Mouse (Mus musculus) heart, postnatal 0 days (tissue): ENCODE measurements at regions not wholly inside any gene's neighbourhood (a gene's known extent, or its start where the extent isn't known, plus 50 kb on each side); places are given as distances from the start of the nearest gene placed in this dataset.

Experiments
- CTCF ChIP-seq: IDR thresholded peaks from 2 replicates; pipeline ENCODE4 v1.5.1; 2016; ENCODE audit warnings: antibody characterized with exemption, control low read depth, low read depth
- EP300 ChIP-seq: IDR thresholded peaks from 2 replicates; pipeline ENCODE4 v1.6.1; 2016; ENCODE audit warnings: antibody characterized with exemption, low read depth

- TF ChIP-seq CTCF (no peak), EP300 (no peak)
Measured at GRCm38 (mm10) chr16:46584502-46584901, 86.2 kb upstream of the Nectin3 start.
